Mouse (Mus musculus) forebrain, embryonic 15.5 days (tissue): ENCODE results near the gene Adgre4. TPM values are rescaled to one million over a fixed set of nuclear protein-coding genes. Genes with fewer than 3 reads are reported as not detected.

ENCODE experiments used
- ATAC-seq: fragments of 200-750 bp; cut with Nextera tagmentation; replicated peaks from 2 replicates; pipeline ENCODE4 v1.8.0; 2017; ENCODE audit warnings: mild to moderate bottlenecking, moderate TSS enrichment, moderate library complexity
- H3K27ac ChIP-seq: fragments of 300-500 bp; sonication (generic); replicated peaks from 2 replicates; pipeline ENCODE4 v1.5.1; 2015; ENCODE audit warnings: mild to moderate bottlenecking, inconsistent platforms
- H3K27me3 ChIP-seq: fragments of 300-500 bp; sonication (generic); 2 replicates; pipeline ENCODE4 v1.6.1; 2015; ENCODE audit warnings: inconsistent platforms
- H3K36me3 ChIP-seq: fragments of 300-500 bp; sonication (generic); 2 replicates; pipeline ENCODE4 v1.6.1; 2015; ENCODE audit warnings: mild to moderate bottlenecking, inconsistent platforms
- H3K4me1 ChIP-seq: fragments of 300-500 bp; sonication (generic); 2 replicates; pipeline ENCODE4 v1.6.1; 2015; ENCODE audit warnings: inconsistent platforms
- H3K4me2 ChIP-seq: fragments of 300-500 bp; sonication (generic); replicated peaks from 2 replicates; pipeline ENCODE4 v1.6.1; 2015; ENCODE audit warnings: mild to moderate bottlenecking, inconsistent platforms
- H3K4me3 ChIP-seq: fragments of 300-500 bp; sonication (generic); 2 replicates; pipeline ENCODE4 v1.5.1; 2015; ENCODE audit warnings: mild to moderate bottlenecking, inconsistent platforms
- H3K9ac ChIP-seq: fragments of 300-500 bp; sonication (generic); replicated peaks from 2 replicates; pipeline ENCODE4 v1.6.1; 2015; ENCODE audit warnings: mild to moderate bottlenecking, inconsistent platforms
- H3K9me3 ChIP-seq: fragments of 300-500 bp; sonication (generic); 2 replicates; pipeline ENCODE4 v1.6.1; 2016; ENCODE audit warnings: inconsistent platforms
- WGBS: fragments of 180-500 bp; shearing (Covaris S2); methylation state at CpG from one replicate; pipeline ENCODE4 v1.1.7; 2015; ENCODE audit warnings: mixed read lengths; 5-methylcytosine and 5-hydroxymethylcytosine counted together
- polyA plus RNA-seq: library from polyadenylated mRNA; unstranded; fragments of >200 nt; fragmentation: Nextera tagmentation; extraction: Ambion mirVana; gene quantifications from 2 replicates; pipeline ENCODE4 v1.2.1, GENCODE M21; 2015

The Adgre4 gene
- 0.09 and 0.13 TPM in 2 replicates for polyA plus RNA-seq

- H3K9me3 ChIP-seq = no peaks in the 10 kb centered on the region
- H3K36me3 ChIP-seq = no peaks in the 10 kb centered on the region
- no peak within 1 kb of the TSS for H3K4me3 ChIP-seq
- no peaks in the 10 kb centered on the region for H3K27me3 ChIP-seq
- WGBS = 70% methylated on average over 2 of the region's 2 CpGs
- no peak within 1 kb of the TSS for H3K9ac ChIP-seq
- H3K4me2 ChIP-seq = no peak within 1 kb of the TSS
- ATAC-seq = no peak
- no peaks in the 10 kb centered on the region for H3K4me1 ChIP-seq
- H3K27ac ChIP-seq = no peak within 1 kb of the TSS
Observed at GRCm38 (mm10) chr17:55749786-55750185, at the start of gene Adgre4. Gene Adgre4, plus strand, starts transcription at chr17:55749984.

GRCm38 (mm10) chr17:55702161-55702820, 47.5 kb upstream of the Adgre4 start:
- Histone ChIP-seq H3K4me1 (no peaks in the 10 kb centered on the region), H3K27me3 (no peaks in the 10 kb centered on the region), H3K4me3 (no peak overlapping the region), H3K36me3 (peaks cover 16% of the 10 kb centered on the region; the same call in 1 of the 2 replicates), H3K27ac (no peak overlapping the region), H3K9ac (no peak overlapping the region), H3K4me2 (no peak overlapping the region), H3K9me3 (no peaks in the 10 kb centered on the region)
- peak; percentile 74 for ATAC-seq
- WGBS = 65% methylated on average over 3 of the region's 3 CpGs

- Histone ChIP-seq H3K9ac (no peak overlapping the region), H3K36me3 (peaks cover 12% of the 10 kb centered on the region; the same call in 1 of the 2 replicates), H3K4me3 (no peak overlapping the region), H3K4me2 (no peak overlapping the region), H3K4me1 (no peaks in the 10 kb centered on the region), H3K27ac (no peak overlapping the region), H3K9me3 (no peaks in the 10 kb centered on the region), H3K27me3 (no peaks in the 10 kb centered on the region)
- 80% methylated on average over 5 of the region's 5 CpGs for WGBS
- no peak for ATAC-seq
Observed at GRCm38 (mm10) chr17:55702865-55703264, 46.9 kb upstream of the Adgre4 start.

GRCm38 (mm10) chr17:55711984-55712811, 37.6 kb upstream of the Adgre4 start, which contains the start of gene Pot1b:
Gene Pot1b, minus strand, starts transcription at chr17:55712628.
- peak; percentile 99 for ATAC-seq
- peak within 1 kb of the TSS; percentile 81 for H3K4me2 ChIP-seq

GRCm38 (mm10) chr17:55721270-55721669, 28.5 kb upstream of the Adgre4 start:
- WGBS = 89% methylated on average over 1 of the region's 1 CpGs
- ATAC-seq = no peak
- Histone ChIP-seq H3K4me3 (no peak overlapping the region), H3K9ac (no peak overlapping the region), H3K36me3 (no peaks in the 10 kb centered on the region), H3K4me2 (no peak overlapping the region), H3K27ac (no peak overlapping the region), H3K4me1 (no peaks in the 10 kb centered on the region), H3K9me3 (no peaks in the 10 kb centered on the region), H3K27me3 (no peaks in the 10 kb centered on the region)

More at GRCm38 (mm10) chr17:55711984-55712811, 37.6 kb upstream of the Adgre4 start, which contains the start of gene Pot1b:
- no peaks in the 10 kb centered on the region for H3K27me3 ChIP-seq
- H3K9me3 ChIP-seq = no peaks in the 10 kb centered on the region
- H3K9ac ChIP-seq = peak within 1 kb of the TSS; percentile 54
- H3K4me1 ChIP-seq = peaks cover 2% of the 10 kb centered on the region; the same call in 1 of the 2 replicates
- under 1% methylated on average over 37 of the region's 37 CpGs for WGBS
- H3K36me3 ChIP-seq = peaks cover 4% of the 10 kb centered on the region; the same call in 1 of the 2 replicates
- H3K27ac ChIP-seq = peak within 1 kb of the TSS; percentile 29; the same call in 1 of the 2 replicates
- H3K4me3 ChIP-seq = peak within 1 kb of the TSS; percentile 54

- WGBS = 78% methylated on average over 2 of the region's 2 CpGs
- no peak overlapping the region for H3K27ac ChIP-seq
- no peak for ATAC-seq
- H3K36me3 ChIP-seq = no peaks in the 10 kb centered on the region
- no peak overlapping the region for H3K4me3 ChIP-seq
- H3K27me3 ChIP-seq = no peaks in the 10 kb centered on the region
- H3K4me1 ChIP-seq = no peaks in the 10 kb centered on the region
- no peaks in the 10 kb centered on the region for H3K9me3 ChIP-seq
- H3K4me2 ChIP-seq = no peak overlapping the region
- H3K9ac ChIP-seq = no peak overlapping the region
Observed at GRCm38 (mm10) chr17:55722250-55722649, 27.5 kb upstream of the Adgre4 start.

- WGBS = 80% methylated on average over 2 of the region's 2 CpGs
- Histone ChIP-seq H3K27ac (no peak overlapping the region), H3K4me2 (no peak overlapping the region), H3K4me1 (no peaks in the 10 kb centered on the region), H3K9me3 (no peaks in the 10 kb centered on the region), H3K36me3 (no peaks in the 10 kb centered on the region), H3K27me3 (no peaks in the 10 kb centered on the region), H3K9ac (no peak overlapping the region), H3K4me3 (no peak overlapping the region)
- no peak for ATAC-seq
Observed at GRCm38 (mm10) chr17:55726193-55726592, 23.6 kb upstream of the Adgre4 start.

- H3K4me1 ChIP-seq = no peaks in the 10 kb centered on the region
- H3K9me3 ChIP-seq = no peaks in the 10 kb centered on the region
- ATAC-seq = no peak
- no peak overlapping the region for H3K9ac ChIP-seq
- no peak overlapping the region for H3K27ac ChIP-seq
- 85% methylated on average over 1 of the region's 1 CpGs for WGBS
- no peak overlapping the region for H3K4me2 ChIP-seq
- H3K4me3 ChIP-seq = no peak overlapping the region
- no peaks in the 10 kb centered on the region for H3K27me3 ChIP-seq
- H3K36me3 ChIP-seq = no peaks in the 10 kb centered on the region
Observed at GRCm38 (mm10) chr17:55736675-55737074, 13.1 kb upstream of the Adgre4 start.

GRCm38 (mm10) chr17:55751170-55751569, 1.4 kb downstream of the Adgre4 start:
- Histone ChIP-seq H3K4me3 (no peak overlapping the region), H3K9ac (no peak overlapping the region), H3K9me3 (no peaks in the 10 kb centered on the region), H3K36me3 (no peaks in the 10 kb centered on the region), H3K27ac (no peak overlapping the region), H3K4me2 (no peak overlapping the region), H3K27me3 (no peaks in the 10 kb centered on the region), H3K4me1 (no peaks in the 10 kb centered on the region)
- WGBS = 85% methylated on average over 2 of the region's 2 CpGs
- no peak for ATAC-seq

GRCm38 (mm10) chr17:55813642-55814041, 63.9 kb downstream of the Adgre4 start:
- H3K9me3 ChIP-seq = no peaks in the 10 kb centered on the region
- no peak overlapping the region for H3K4me2 ChIP-seq
- H3K27me3 ChIP-seq = no peaks in the 10 kb centered on the region
- H3K36me3 ChIP-seq = no peaks in the 10 kb centered on the region
- H3K9ac ChIP-seq = no peak overlapping the region
- H3K4me1 ChIP-seq = no peaks in the 10 kb centered on the region
- no peak overlapping the region for H3K27ac ChIP-seq
- H3K4me3 ChIP-seq = no peak overlapping the region
- no peak for ATAC-seq

- no peak overlapping the region for H3K27ac ChIP-seq
- H3K4me3 ChIP-seq = no peak overlapping the region
- H3K4me2 ChIP-seq = no peak overlapping the region
- no peaks in the 10 kb centered on the region for H3K27me3 ChIP-seq
- no peak overlapping the region for H3K9ac ChIP-seq
- H3K4me1 ChIP-seq = no peaks in the 10 kb centered on the region
- WGBS = 95% methylated on average over 4 of the region's 4 CpGs
- H3K36me3 ChIP-seq = no peaks in the 10 kb centered on the region
- no peak for ATAC-seq
- H3K9me3 ChIP-seq = no peaks in the 10 kb centered on the region
Observed at GRCm38 (mm10) chr17:55816853-55817252, 67.1 kb downstream of the Adgre4 start.

- H3K9ac ChIP-seq = no peak overlapping the region
- no peak overlapping the region for H3K27ac ChIP-seq
- WGBS = 76% methylated on average over 1 of the region's 1 CpGs
- no peaks in the 10 kb centered on the region for H3K27me3 ChIP-seq
- no peaks in the 10 kb centered on the region for H3K9me3 ChIP-seq
- no peak for ATAC-seq
- no peak overlapping the region for H3K4me3 ChIP-seq
- H3K36me3 ChIP-seq = no peaks in the 10 kb centered on the region
- H3K4me2 ChIP-seq = no peak overlapping the region
- no peaks in the 10 kb centered on the region for H3K4me1 ChIP-seq
Observed at GRCm38 (mm10) chr17:55821566-55821965, 71.8 kb downstream of the Adgre4 start.
